Mouse (Mus musculus) neural tube, embryonic 14.5 days (tissue): ENCODE data around the gene Reck. TPM values are rescaled to one million over a fixed set of nuclear protein-coding genes. Genes with fewer than 3 reads are reported as not detected.

Source experiments
- ATAC-seq: fragments of 200-750 bp; cut with Nextera tagmentation; 2 replicates; pipeline ENCODE4 v1.8.0; 2017; ENCODE audit warnings: low read depth, mild to moderate bottlenecking, moderate TSS enrichment, moderate library complexity
- H3K27ac ChIP-seq: fragments of 300-500 bp; sonication (generic); 2 replicates; pipeline ENCODE4 v1.5.1; 2014; ENCODE audit warnings: low read depth, mild to moderate bottlenecking, control low read depth, low read length, moderate library complexity, mixed read lengths
- H3K27me3 ChIP-seq: fragments of 300-500 bp; sonication (generic); 2 replicates; pipeline ENCODE4 v1.6.1; 2014; ENCODE audit warnings: low read length; ENCODE audit not compliant: control insufficient read depth, insufficient read depth
- H3K36me3 ChIP-seq: fragments of 300-500 bp; sonication (generic); 2 replicates; pipeline ENCODE4 v1.6.1; 2014; ENCODE audit warnings: low read length, mixed read lengths; ENCODE audit not compliant: control insufficient read depth, insufficient read depth
- H3K4me1 ChIP-seq: fragments of 300-500 bp; sonication (generic); 2 replicates; pipeline ENCODE4 v1.6.1; 2014; ENCODE audit warnings: low read length; ENCODE audit not compliant: control insufficient read depth, insufficient read depth
- H3K4me2 ChIP-seq: fragments of 300-500 bp; sonication (generic); 2 replicates; pipeline ENCODE4 v1.6.1; 2014; ENCODE audit warnings: mild to moderate bottlenecking, low read depth, low read length, control low read depth
- H3K4me3 ChIP-seq: fragments of 300-500 bp; sonication (generic); 2 replicates; pipeline ENCODE4 v1.5.1; 2014; ENCODE audit warnings: low read depth, low read length, control low read depth, mixed read lengths
- H3K9ac ChIP-seq: fragments of 300-500 bp; sonication (generic); replicated peaks from 2 replicates; pipeline ENCODE4 v1.6.1; 2014; ENCODE audit warnings: low read depth, mild to moderate bottlenecking, control low read depth, low read length, mixed read lengths
- H3K9me3 ChIP-seq: fragments of 300-500 bp; sonication (generic); 2 replicates; pipeline ENCODE4 v1.6.1; 2016; ENCODE audit warnings: low read length; ENCODE audit not compliant: control insufficient read depth
- WGBS: fragments of 180-500 bp; shearing (Covaris S2); extraction: QIAGEN DNeasy Blood & Tissue Kit; methylation state at CpG from one replicate; pipeline ENCODE4 v1.1.7; 2014; 5-methylcytosine and 5-hydroxymethylcytosine counted together
- polyA plus RNA-seq: library from polyadenylated mRNA; unstranded; fragments of >200 nt; fragmentation: Nextera tagmentation; extraction: Ambion mirVana; gene quantifications from 2 replicates; pipeline ENCODE4 v1.2.1, GENCODE M21; 2014

Gene Reck
- polyA plus RNA-seq, 1 experiment from 2014 or later = 6.3 TPM

GRCm38 (mm10) chr4:43971541-43972136, 96.3 kb downstream of the Reck start:
- Histone ChIP-seq H3K9ac (no peak overlapping the region), H3K36me3 (no peaks in the 10 kb centered on the region), H3K9me3 (no peaks in the 10 kb centered on the region), H3K27me3 (no peaks in the 10 kb centered on the region), H3K4me1 (peaks cover 16% of the 10 kb centered on the region), H3K4me3 (no peak overlapping the region), H3K27ac (0 out of 2 replicates have a peak overlapping the region, but pooled peaks have one; percentile 34), H3K4me2 (no peak overlapping the region; the same call in 1 of the 2 replicates)
- no peak for ATAC-seq
- 70% methylated on average over 9 of the region's 9 CpGs for WGBS

- peak overlapping the region; percentile 34; the same call in 1 of the 2 replicates for H3K27ac ChIP-seq
- H3K4me1 ChIP-seq = peaks cover 16% of the 10 kb centered on the region
- WGBS = 0% methylated on average over 8 of the region's 8 CpGs
- no peaks in the 10 kb centered on the region for H3K9me3 ChIP-seq
- H3K4me3 ChIP-seq = no peak overlapping the region
- H3K27me3 ChIP-seq = no peaks in the 10 kb centered on the region
- no peaks in the 10 kb centered on the region for H3K36me3 ChIP-seq
- no peak overlapping the region for H3K9ac ChIP-seq
- peak overlapping the region; percentile 16; the same call in 1 of the 2 replicates for H3K4me2 ChIP-seq
- peak; percentile 16; the same call in 1 of the 2 replicates for ATAC-seq
Measured at GRCm38 (mm10) chr4:43972137-43972591, 96.8 kb downstream of the Reck start.

- WGBS = 41% methylated on average over 4 of the region's 4 CpGs
- Histone ChIP-seq H3K4me2 (no peak overlapping the region), H3K36me3 (no peaks in the 10 kb centered on the region), H3K4me3 (no peak overlapping the region), H3K9ac (no peak overlapping the region), H3K27me3 (no peaks in the 10 kb centered on the region), H3K9me3 (no peaks in the 10 kb centered on the region), H3K27ac (no peak overlapping the region), H3K4me1 (peaks cover 15% of the 10 kb centered on the region)
- ATAC-seq = no peak
Measured at GRCm38 (mm10) chr4:43973526-43973981, 98.2 kb downstream of the Reck start.

GRCm38 (mm10) chr4:43974914-43975616, 99.7 kb downstream of the Reck start:
- H3K27ac ChIP-seq = no peak overlapping the region
- ATAC-seq = no peak

GRCm38 (mm10) chr4:43976223-43976740, 101.0 kb downstream of the Reck start:
- Histone ChIP-seq H3K27me3 (no peaks in the 10 kb centered on the region), H3K4me3 (no peak overlapping the region), H3K4me1 (peaks cover 21% of the 10 kb centered on the region), H3K36me3 (no peaks in the 10 kb centered on the region), H3K9ac (no peak overlapping the region), H3K9me3 (no peaks in the 10 kb centered on the region), H3K4me2 (no peak overlapping the region), H3K27ac (0 out of 2 replicates have a peak overlapping the region, but pooled peaks have one; percentile 16)
- WGBS = 82% methylated on average over 6 of the region's 6 CpGs
- ATAC-seq = no peak

More at GRCm38 (mm10) chr4:43974914-43975616, 99.7 kb downstream of the Reck start:
- peaks cover 21% of the 10 kb centered on the region for H3K4me1 ChIP-seq
- H3K36me3 ChIP-seq = no peaks in the 10 kb centered on the region
- no peak overlapping the region for H3K9ac ChIP-seq
- 79% methylated on average over 10 of the region's 10 CpGs for WGBS
- no peak overlapping the region for H3K4me2 ChIP-seq
- no peaks in the 10 kb centered on the region for H3K9me3 ChIP-seq
- H3K4me3 ChIP-seq = no peak overlapping the region
- H3K27me3 ChIP-seq = no peaks in the 10 kb centered on the region

GRCm38 (mm10) chr4:43978521-43979443, 103.5 kb downstream of the Reck start:
- peak overlapping the region; percentile 4 for H3K27ac ChIP-seq
- H3K4me1 ChIP-seq = peaks cover 11% of the 10 kb centered on the region
- 17% methylated on average over 17 of the region's 17 CpGs for WGBS
- no peak overlapping the region for H3K4me2 ChIP-seq
- no peak overlapping the region for H3K4me3 ChIP-seq
- peak; percentile 28; the same call in 1 of the 2 replicates for ATAC-seq
- no peaks in the 10 kb centered on the region for H3K9me3 ChIP-seq
- H3K36me3 ChIP-seq = no peaks in the 10 kb centered on the region
- H3K27me3 ChIP-seq = no peaks in the 10 kb centered on the region
- 0 out of 2 replicates have a peak overlapping the region, but pooled peaks have one; percentile 28 for H3K9ac ChIP-seq

- Histone ChIP-seq H3K4me3 (no peak overlapping the region), H3K4me1 (peaks cover 11% of the 10 kb centered on the region)
- ATAC-seq = peak; percentile 30; the same call in 1 of the 2 replicates
Measured at GRCm38 (mm10) chr4:43979746-43980145, 104.4 kb downstream of the Reck start.

GRCm38 (mm10) chr4:43980236-43980635, 104.9 kb downstream of the Reck start:
- Histone ChIP-seq H3K4me2 (no peak overlapping the region), H3K9me3 (no peaks in the 10 kb centered on the region), H3K4me1 (peaks cover 11% of the 10 kb centered on the region), H3K4me3 (no peak overlapping the region), H3K9ac (no peak overlapping the region), H3K27me3 (no peaks in the 10 kb centered on the region), H3K36me3 (no peaks in the 10 kb centered on the region), H3K27ac (no peak overlapping the region)
- 85% methylated on average over 4 of the region's 4 CpGs for WGBS
- ATAC-seq = no peak

More at GRCm38 (mm10) chr4:43979746-43980145, 104.4 kb downstream of the Reck start:
- Histone ChIP-seq H3K27ac (no peak overlapping the region), H3K27me3 (no peaks in the 10 kb centered on the region), H3K36me3 (no peaks in the 10 kb centered on the region), H3K9me3 (no peaks in the 10 kb centered on the region), H3K9ac (no peak overlapping the region), H3K4me2 (no peak overlapping the region)
- 56% methylated on average over 3 of the region's 3 CpGs for WGBS
